Mouse (Mus musculus) liver (tissue): ENCODE measurements around the gene Ptprg.
"Not testable (repeated sequence)": the region's sequence is repeated elsewhere in the genome, so short reads cannot be mapped to it uniquely, and the experiment has no call there.

Source experiments
- DNase-seq: peaks from one replicate; pipeline ENCODE4 v3.0.0-alpha.2; 2020; ENCODE audit warnings: mixed read lengths

Gene Ptprg

GRCm38 (mm10) chr14:12283641-12284040 lies 730.3 kb downstream of the Ptprg start, which contains the start of gene Gm49355:
TSS of gene Gm49355 (plus strand) at chr14:12283976.
- no peak for DNase-seq

GRCm38 (mm10) chr14:12284141-12284912 lies 731.0 kb downstream of the Ptprg start, which contains the start of gene 3830406C13Rik:
TSS of gene 3830406C13Rik (plus strand) at chr14:12284173.
- DNase-seq = peak; percentile 85

GRCm38 (mm10) chr14:12289747-12290146 lies 736.4 kb downstream of the Ptprg start:
- DNase-seq = not testable (repeated sequence)
